Mouse (Mus musculus): ENCODE data around the gene Sema4d.

- TF ChIP-seq EP300 (IDR thresholded peaks at IDR 0.05; ENCODE audit: low read depth) (no peak), CTCF (IDR thresholded peaks at IDR 0.05; ENCODE audit: low read depth) (no peak)
These were observed 48.1 kb upstream of the Sema4d start for GRCm38 (mm10) chr13:51841541-51842115.
